Mouse (Mus musculus) testis, adult 2 months (tissue): ENCODE measurements around the gene Stum.

Experiments used
- CTCF ChIP-seq: fragments of 200-500 bp; IDR thresholded peaks from 2 replicates; pipeline ENCODE4 v1.5.1; 2012; ENCODE audit warnings: low read depth, mild to moderate bottlenecking, inconsistent platforms, low read length, moderate library complexity; ENCODE audit not compliant: control insufficient read depth, insufficient read depth, insufficient replicate concordance
- POLR2A ChIP-seq: fragments of 200-500 bp; IDR thresholded peaks from 2 replicates; pipeline ENCODE4 v1.6.1; 2012; ENCODE audit warnings: low read depth, mild to moderate bottlenecking, inconsistent platforms, low read length, moderate library complexity; ENCODE audit not compliant: control insufficient read depth

GRCm38 (mm10) chr1:180386951-180387749 is 96.2 kb downstream of the Stum start:
- TF ChIP-seq CTCF (peak; percentile 44; the same call in 1 of the 2 replicates), POLR2A (peak; percentile 48; the same call in 1 of the 2 replicates)
